Mouse (Mus musculus) liver, postnatal 0 days (tissue): ENCODE measurements around the gene Plxna4. TPM values are rescaled to one million over a fixed set of nuclear protein-coding genes. Genes with fewer than 3 reads are reported as not detected.

Experiments
- ATAC-seq: fragments of 200-750 bp; cut with Nextera tagmentation; 2 replicates; pipeline ENCODE4 v1.8.0; 2017; ENCODE audit warnings: mild to moderate bottlenecking, moderate library complexity
- DNase-seq: peaks from one replicate; pipeline ENCODE4 v3.0.0-alpha.2; 2016
- H3K27ac ChIP-seq: fragments of 300-500 bp; sonication (generic); 2 replicates; pipeline ENCODE4 v1.5.1; 2014; ENCODE audit warnings: antibody characterized with exemption, moderate library complexity, mild to moderate bottlenecking, low read depth
- H3K27me3 ChIP-seq: fragments of 300-500 bp; sonication (generic); 2 replicates; pipeline ENCODE4 v1.6.1; 2014; ENCODE audit warnings: low read length, control low read depth, mixed read lengths; ENCODE audit not compliant: insufficient read depth
- H3K36me3 ChIP-seq: fragments of 300-500 bp; sonication (generic); replicated peaks from 2 replicates; pipeline ENCODE4 v1.6.1; 2014; ENCODE audit warnings: mild to moderate bottlenecking, control low read depth, low read length, moderate library complexity, mixed read lengths; ENCODE audit not compliant: insufficient read depth
- H3K4me1 ChIP-seq: fragments of 300-500 bp; sonication (generic); 2 replicates; pipeline ENCODE4 v1.6.1; 2014; ENCODE audit warnings: antibody characterized with exemption, mild to moderate bottlenecking, control low read depth; ENCODE audit not compliant: insufficient read depth
- H3K4me2 ChIP-seq: fragments of 300-500 bp; sonication (generic); 2 replicates; pipeline ENCODE4 v1.6.1; 2014; ENCODE audit warnings: low read depth, mild to moderate bottlenecking, low read length, moderate library complexity, mixed read lengths
- H3K4me3 ChIP-seq: fragments of 300-500 bp; sonication (generic); 2 replicates; pipeline ENCODE4 v1.5.1; 2014; ENCODE audit warnings: low read depth, low read length
- H3K9ac ChIP-seq: fragments of 300-500 bp; sonication (generic); replicated peaks from 2 replicates; pipeline ENCODE4 v1.6.1; 2014; ENCODE audit warnings: mild to moderate bottlenecking, moderate library complexity
- H3K9me3 ChIP-seq: fragments of 300-500 bp; sonication (generic); 2 replicates; pipeline ENCODE4 v1.6.1; 2016; ENCODE audit warnings: mild to moderate bottlenecking, control low read depth, low read length, mixed read lengths
- CTCF ChIP-seq: sonication (generic); IDR thresholded peaks from 2 replicates; pipeline ENCODE4 v1.5.1; 2016; ENCODE audit warnings: antibody characterized with exemption, low read depth
- EP300 ChIP-seq: IDR thresholded peaks from 2 replicates; pipeline ENCODE4 v1.6.1; 2016; ENCODE audit warnings: antibody characterized with exemption, low read depth, mild to moderate bottlenecking
- whole genome bisulfite sequencing: fragments of 180-500 bp; shearing (Covaris S2); extraction: QIAGEN DNeasy Blood & Tissue Kit; methylation state at CpG from one replicate; pipeline ENCODE4 v1.1.7; 2014; ENCODE audit not compliant: insufficient replicate concordance; 5-methylcytosine and 5-hydroxymethylcytosine counted together
- polyA plus RNA-seq: library from polyadenylated mRNA; unstranded; fragments of >200 nt; fragmentation: Nextera tagmentation; extraction: Ambion mirVana; gene quantifications from 2 replicates; pipeline ENCODE4 v1.2.1, GENCODE M21; 2015

Gene Plxna4
- polyA plus RNA-seq: 0.36 and 0.37 TPM in 2 replicates

DNA sequence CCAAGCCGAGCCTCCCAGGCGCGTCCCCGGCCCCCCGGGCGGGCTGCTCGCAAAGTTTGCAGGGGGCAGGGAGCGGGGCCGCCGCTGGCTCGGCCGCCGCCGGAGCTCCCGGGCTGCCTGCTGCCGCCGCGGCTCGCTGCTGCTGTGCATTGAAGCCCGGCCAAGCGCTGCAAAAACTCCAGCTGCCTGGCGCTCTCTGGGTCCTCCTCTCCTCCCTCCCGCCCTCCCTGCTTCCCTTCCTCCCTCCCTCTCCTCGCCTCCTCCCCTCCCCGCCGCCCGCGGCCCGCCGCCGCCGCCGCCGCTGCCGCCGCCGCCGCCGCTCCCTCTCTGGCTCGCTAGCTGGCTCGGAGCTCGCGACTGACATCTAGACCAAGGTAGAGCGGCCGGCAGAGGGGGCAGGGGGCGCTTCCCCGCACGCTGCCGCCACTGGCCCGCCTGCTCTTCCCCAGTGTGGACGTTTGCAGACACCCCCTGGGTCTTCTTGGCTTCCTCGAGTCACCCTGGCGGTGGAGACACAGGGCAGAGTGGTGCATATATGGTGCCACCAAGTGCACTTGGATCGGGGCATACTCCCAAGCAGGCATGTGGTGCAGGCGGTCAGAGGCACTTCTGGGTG is at the start of gene Plxna4:
TSS of gene Plxna4 (minus strand) at position 137 of the 616 bp plus-strand sequence.
- Histone ChIP-seq H3K9me3 (no peaks in the 10 kb centered on the region), H3K4me1 (peaks cover 8% of the 10 kb centered on the region; the same call in 1 of the 2 replicates), H3K4me2 (peak within 1 kb of the TSS; percentile 84), H3K36me3 (no peaks in the 10 kb centered on the region), H3K9ac (peak within 1 kb of the TSS; percentile 34), H3K27me3 (peaks cover 65% of the 10 kb centered on the region), H3K27ac (no peak within 1 kb of the TSS), H3K4me3 (peak within 1 kb of the TSS; percentile 56)
- DNase-seq: peak; percentile 54
- ATAC-seq: peak; percentile 31; the same call in 1 of the 2 replicates
- 3% methylated on average over 17 of the region's 55 CpGs for WGBS
- TF ChIP-seq EP300 (no peak), CTCF (no peak; the same call in 1 of the 2 replicates)

DNA sequence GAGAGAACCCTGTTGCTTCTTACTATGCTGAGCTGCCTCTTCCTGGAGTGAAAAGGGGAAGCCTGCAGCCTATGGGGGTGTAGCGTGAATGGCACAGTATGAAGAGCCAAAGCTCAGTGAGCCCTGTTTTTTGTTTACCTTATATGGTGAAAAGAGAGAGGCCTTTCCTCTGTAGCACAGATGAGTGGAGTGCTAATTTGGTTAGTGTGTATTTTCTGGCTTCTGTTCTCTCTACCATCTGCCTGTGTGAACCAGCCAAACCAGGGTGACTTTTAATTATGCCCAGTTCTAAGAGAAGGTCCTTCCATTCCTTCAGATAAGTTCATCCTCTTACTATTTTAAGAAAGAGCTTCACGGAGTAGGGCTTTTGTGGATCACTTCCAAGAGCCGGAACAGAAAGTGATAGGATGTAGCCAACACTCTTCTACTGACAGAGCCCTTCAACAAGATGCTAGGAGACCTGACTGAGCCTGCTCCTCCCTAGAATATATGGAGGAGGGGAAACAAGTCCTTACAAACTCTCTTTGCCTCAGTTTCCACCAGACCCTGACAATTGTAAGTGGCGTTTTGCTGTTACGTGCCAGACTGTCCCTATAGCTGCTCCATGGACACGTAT is 49.7 kb upstream of the Plxna4 start:
- WGBS: 82% methylated on average over 6 of the region's 6 CpGs
- Histone ChIP-seq H3K4me1 (no peaks in the 10 kb centered on the region), H3K9ac (no peak overlapping the region), H3K9me3 (no peaks in the 10 kb centered on the region), H3K4me3 (no peak overlapping the region), H3K36me3 (no peaks in the 10 kb centered on the region), H3K27me3 (no peaks in the 10 kb centered on the region), H3K27ac (no peak overlapping the region), H3K4me2 (no peak overlapping the region)
- DNase-seq: no peak
- ATAC-seq: no peak
- TF ChIP-seq EP300: no peak
- no peak for TF ChIP-seq CTCF

DNA sequence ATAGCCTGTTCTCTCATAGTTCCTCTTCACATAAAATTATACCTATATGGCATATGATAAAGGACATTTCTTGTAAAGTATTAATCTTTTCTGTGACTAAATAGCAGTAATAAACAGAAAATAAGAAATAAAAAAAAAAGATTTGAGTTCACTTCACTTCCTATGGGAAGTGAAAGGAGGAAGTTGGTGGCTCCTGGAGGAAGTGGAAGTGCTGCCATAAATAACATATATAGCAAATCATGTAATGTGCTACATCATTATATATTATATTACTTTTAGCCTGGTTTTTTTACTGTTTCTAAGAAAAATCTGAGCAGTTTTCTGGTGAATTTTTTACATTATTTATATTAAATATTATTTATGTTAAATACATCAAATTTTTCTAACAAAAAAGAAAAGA is 22.7 kb upstream of the Plxna4 start:
- no peaks in the 10 kb centered on the region for H3K27me3 ChIP-seq
- no peak overlapping the region for H3K27ac ChIP-seq
- H3K9ac ChIP-seq: no peak overlapping the region
- no peak overlapping the region for H3K4me2 ChIP-seq
- no peak overlapping the region for H3K4me3 ChIP-seq
- H3K4me1 ChIP-seq: no peaks in the 10 kb centered on the region
- no peaks in the 10 kb centered on the region for H3K36me3 ChIP-seq
- ATAC-seq (no peak), DNase-seq (no peak)
- no peaks in the 10 kb centered on the region for H3K9me3 ChIP-seq
- TF ChIP-seq EP300: no peak
- TF ChIP-seq CTCF: no peak

DNA sequence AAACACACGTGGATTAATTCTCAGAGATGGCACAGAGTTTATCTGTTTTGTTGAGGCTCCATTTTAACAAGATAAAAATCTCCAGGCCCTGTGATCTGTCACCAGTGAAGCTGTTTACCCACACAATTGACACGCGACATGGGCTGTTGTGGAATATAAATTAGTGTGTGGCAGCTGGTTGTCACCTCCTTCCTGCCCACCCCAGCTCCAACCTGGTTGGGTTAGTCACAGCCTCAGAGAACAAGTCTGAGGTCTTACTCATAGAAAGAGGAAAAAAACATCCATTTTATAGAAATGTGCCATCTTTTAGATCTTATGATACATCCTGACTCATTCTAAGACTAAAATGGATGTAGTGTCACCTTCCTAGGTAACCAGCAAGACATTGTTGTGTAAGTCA is 18.8 kb upstream of the Plxna4 start:
- H3K4me2 ChIP-seq: no peak overlapping the region
- H3K4me1 ChIP-seq: no peaks in the 10 kb centered on the region
- H3K9me3 ChIP-seq: no peaks in the 10 kb centered on the region
- ATAC-seq (no peak), DNase-seq (no peak)
- 45% methylated on average over 3 of the region's 3 CpGs for WGBS
- H3K9ac ChIP-seq: no peak overlapping the region
- TF ChIP-seq EP300 (no peak), CTCF (no peak)
- H3K36me3 ChIP-seq: no peaks in the 10 kb centered on the region
- H3K27me3 ChIP-seq: no peaks in the 10 kb centered on the region
- no peak overlapping the region for H3K4me3 ChIP-seq
- H3K27ac ChIP-seq: no peak overlapping the region

DNA sequence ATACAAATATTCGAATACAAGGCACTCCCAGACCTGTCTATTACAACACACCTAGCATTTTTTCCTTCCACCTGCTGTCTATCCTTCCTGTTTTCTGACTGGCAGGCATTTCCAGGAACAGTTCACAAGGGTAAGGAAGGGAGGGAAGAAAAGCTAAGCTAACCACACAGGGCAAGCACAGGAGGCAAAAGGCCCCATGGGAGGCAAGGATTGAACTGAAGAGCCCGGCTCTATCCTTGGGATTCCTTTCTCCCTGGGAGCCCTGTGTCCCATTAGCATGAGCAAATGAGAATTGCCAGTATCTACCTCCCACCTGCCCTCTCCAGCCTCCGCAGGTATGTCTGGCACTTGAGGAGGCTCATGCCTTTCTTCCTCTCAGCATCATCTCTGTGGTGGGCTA is 17.6 kb upstream of the Plxna4 start:
- H3K4me1 ChIP-seq: no peaks in the 10 kb centered on the region
- WGBS: 20% methylated on average over 3 of the region's 3 CpGs
- ATAC-seq (no peak), DNase-seq (no peak)
- TF ChIP-seq EP300: no peak
- no peak for TF ChIP-seq CTCF
- H3K9ac ChIP-seq: no peak overlapping the region
- no peak overlapping the region for H3K27ac ChIP-seq
- H3K4me3 ChIP-seq: no peak overlapping the region
- H3K9me3 ChIP-seq: no peaks in the 10 kb centered on the region
- no peak overlapping the region for H3K4me2 ChIP-seq
- no peaks in the 10 kb centered on the region for H3K36me3 ChIP-seq
- no peaks in the 10 kb centered on the region for H3K27me3 ChIP-seq

DNA sequence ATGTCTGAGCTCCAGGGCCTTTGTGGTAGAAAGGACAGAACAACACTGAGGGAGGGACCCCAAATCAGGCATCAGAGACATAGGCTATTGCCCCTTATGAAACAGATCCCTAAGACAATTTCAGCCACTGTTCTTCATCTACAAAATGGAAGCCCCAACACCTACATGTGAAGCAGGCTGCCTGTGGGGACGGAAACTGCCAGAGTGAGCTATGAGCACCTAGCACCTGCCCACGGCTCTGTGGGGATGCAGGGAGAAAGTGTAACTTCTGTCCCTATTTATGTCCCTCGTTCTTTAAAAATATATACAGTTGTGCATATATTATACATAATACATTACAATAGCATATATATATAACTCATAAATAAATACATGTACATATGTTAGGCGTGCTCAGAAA is 16.9 kb upstream of the Plxna4 start:
- DNase-seq (no peak), ATAC-seq (no peak)
- TF ChIP-seq EP300: no peak
- no peak for TF ChIP-seq CTCF
- no peaks in the 10 kb centered on the region for H3K9me3 ChIP-seq
- H3K4me3 ChIP-seq: no peak overlapping the region
- H3K9ac ChIP-seq: no peak overlapping the region
- no peaks in the 10 kb centered on the region for H3K36me3 ChIP-seq
- H3K4me1 ChIP-seq: no peaks in the 10 kb centered on the region
- H3K4me2 ChIP-seq: no peak overlapping the region
- H3K27ac ChIP-seq: no peak overlapping the region
- 73% methylated on average over 4 of the region's 4 CpGs for WGBS
- H3K27me3 ChIP-seq: no peaks in the 10 kb centered on the region
